Mouse (Mus musculus): ENCODE data around the gene Ctsh. TPM values are rescaled to one million over a fixed set of nuclear protein-coding genes. Genes with fewer than 3 reads are reported as not detected.
A peak's percentile ranks its signal among the peaks of the same experiment; 100 is the strongest.

Gene Ctsh
- polyA plus RNA-seq, 1 experiment from 2014 or later: 132 TPM

DNA sequence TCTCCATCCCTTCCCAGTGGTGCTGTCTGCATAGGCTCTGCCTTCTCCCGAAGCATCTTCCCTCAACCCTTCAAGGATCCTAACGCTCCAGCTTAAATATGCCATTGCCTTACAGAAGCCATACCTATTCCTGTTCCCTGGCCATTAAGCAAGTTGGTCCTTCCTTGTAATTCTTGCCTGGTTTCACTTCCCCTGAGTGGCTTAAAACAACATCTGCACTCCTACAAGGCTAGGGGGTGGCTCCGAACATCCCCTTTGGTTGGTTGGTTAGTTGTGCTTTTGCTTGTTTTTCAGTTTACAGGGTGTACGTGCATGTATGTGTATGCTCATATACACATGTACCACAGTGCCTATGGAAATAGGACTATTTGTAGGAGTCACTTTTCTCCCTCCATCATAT lies 32.5 kb upstream of the Ctsh start:
- ATAC-seq (ENCODE audit: insufficient read depth): no peak
- no peak overlapping the region for H3K9ac ChIP-seq
- H3K27ac ChIP-seq (ENCODE audit: low read depth): no peak overlapping the region
- DNase-seq: no peak
- H3K4me3 ChIP-seq (ENCODE audit: low read depth, low read length): no peak overlapping the region
- H3K27me3 ChIP-seq (ENCODE audit: insufficient read depth, low read length): no peaks in the 10 kb centered on the region
- no peak for TF ChIP-seq CTCF (IDR thresholded peaks at IDR 0.05; ENCODE audit: low read depth)
- no peaks in the 10 kb centered on the region for H3K9me3 ChIP-seq (ENCODE audit: low read depth, low read length)
- H3K36me3 ChIP-seq (ENCODE audit: insufficient read depth): no peaks in the 10 kb centered on the region
- no peak overlapping the region for H3K4me2 ChIP-seq
- no peaks in the 10 kb centered on the region for H3K4me1 ChIP-seq (ENCODE audit: insufficient read depth)
- WGBS: 86% methylated on average over 4 of the region's 4 CpGs

DNA sequence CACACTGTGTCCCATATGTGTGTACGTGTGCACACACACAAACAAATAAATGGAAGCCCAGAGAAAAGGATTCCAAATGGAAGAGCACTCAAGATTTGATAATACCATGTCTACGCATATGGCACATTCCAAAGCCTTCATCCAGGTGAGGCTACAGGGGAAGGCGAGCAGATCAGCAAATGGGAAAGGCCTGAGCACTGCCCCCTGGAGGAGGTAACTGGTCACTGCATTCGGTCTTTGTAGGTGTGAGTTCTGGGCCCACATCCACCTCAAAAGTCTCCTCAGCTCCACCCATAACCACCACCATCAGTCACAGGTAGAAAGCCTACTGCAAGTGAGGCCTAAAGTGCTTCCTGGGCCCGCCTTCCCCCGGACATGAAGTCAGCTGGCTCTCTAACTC lies 26.2 kb upstream of the Ctsh start:
- WGBS: 86% methylated on average over 6 of the region's 6 CpGs
- no peaks in the 10 kb centered on the region for H3K27me3 ChIP-seq (ENCODE audit: insufficient read depth, low read length)

DNA sequence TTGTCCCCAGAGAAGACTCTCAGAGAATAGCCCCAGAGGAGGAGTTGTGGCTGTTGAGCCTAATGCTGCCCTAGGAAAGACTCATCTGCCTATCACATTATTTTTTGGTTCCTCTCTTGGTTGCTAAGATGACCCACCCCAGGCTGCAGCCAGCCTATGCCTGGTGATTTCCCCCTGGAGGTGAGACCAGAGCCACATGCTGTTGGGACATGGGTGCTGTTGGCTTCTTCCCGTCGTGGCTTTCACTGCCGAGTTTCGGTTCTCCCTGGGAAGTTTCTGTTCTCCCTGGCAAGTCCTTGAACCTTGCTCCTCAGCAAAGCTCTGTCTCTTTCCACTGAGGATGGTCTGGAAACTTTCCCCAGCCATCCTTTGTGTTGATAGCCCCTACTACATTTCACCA lies 20.0 kb upstream of the Ctsh start:
- ATAC-seq (ENCODE audit: insufficient read depth): no peak
- H3K4me3 ChIP-seq (ENCODE audit: low read depth, low read length): no peak overlapping the region
- H3K4me2 ChIP-seq: no peak overlapping the region
- no peaks in the 10 kb centered on the region for H3K36me3 ChIP-seq (ENCODE audit: insufficient read depth)
- 66% methylated on average over 4 of the region's 4 CpGs for WGBS
- no peak overlapping the region for H3K27ac ChIP-seq (ENCODE audit: low read depth)
- DNase-seq: no peak
- no peaks in the 10 kb centered on the region for H3K9me3 ChIP-seq (ENCODE audit: low read depth, low read length)
- H3K4me1 ChIP-seq (ENCODE audit: insufficient read depth): no peaks in the 10 kb centered on the region
- H3K9ac ChIP-seq: no peak overlapping the region
- no peak for TF ChIP-seq CTCF (IDR thresholded peaks at IDR 0.05; ENCODE audit: low read depth)
- no peaks in the 10 kb centered on the region for H3K27me3 ChIP-seq (ENCODE audit: insufficient read depth, low read length)

More for the DNA sequence above, 26.2 kb upstream of the Ctsh start:
- no peak overlapping the region for H3K27ac ChIP-seq (ENCODE audit: low read depth)
- no peak overlapping the region for H3K4me2 ChIP-seq
- H3K4me1 ChIP-seq (ENCODE audit: insufficient read depth): no peaks in the 10 kb centered on the region
- no peaks in the 10 kb centered on the region for H3K9me3 ChIP-seq (ENCODE audit: low read depth, low read length)
- TF ChIP-seq CTCF (IDR thresholded peaks at IDR 0.05; ENCODE audit: low read depth): 0 out of 2 replicates have a peak, but pooled peaks have one; percentile 22
- ATAC-seq (ENCODE audit: insufficient read depth) (no peak), DNase-seq (no peak)
- no peak overlapping the region for H3K4me3 ChIP-seq (ENCODE audit: low read depth, low read length)
- no peaks in the 10 kb centered on the region for H3K36me3 ChIP-seq (ENCODE audit: insufficient read depth)
- H3K9ac ChIP-seq: no peak overlapping the region

DNA sequence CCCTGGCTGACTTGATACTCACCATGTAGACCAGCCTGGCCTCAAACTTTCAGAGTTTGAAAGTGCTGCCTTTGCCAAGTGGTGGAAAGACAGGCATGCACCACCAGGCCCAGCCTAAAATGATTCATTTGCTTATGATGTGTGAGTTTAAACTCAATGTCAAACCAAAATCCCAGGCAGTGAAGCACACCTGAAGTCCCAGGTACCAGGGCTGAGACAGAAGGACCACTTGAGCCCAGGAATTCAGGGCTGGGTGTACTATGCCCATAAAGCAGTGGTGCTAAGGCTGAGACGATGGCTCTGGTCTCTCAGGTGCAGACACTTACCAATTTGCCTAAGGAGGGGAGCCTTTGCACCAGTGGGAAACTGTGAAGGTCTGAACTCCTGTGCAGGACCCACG lies 18.8 kb upstream of the Ctsh start:
- Histone ChIP-seq H3K36me3 (ENCODE audit: insufficient read depth) (no peaks in the 10 kb centered on the region), H3K4me1 (ENCODE audit: insufficient read depth) (no peaks in the 10 kb centered on the region), H3K4me2 (no peak overlapping the region), H3K4me3 (ENCODE audit: low read depth, low read length) (no peak overlapping the region), H3K9me3 (ENCODE audit: low read depth, low read length) (no peaks in the 10 kb centered on the region), H3K27me3 (ENCODE audit: insufficient read depth, low read length) (no peaks in the 10 kb centered on the region), H3K9ac (no peak overlapping the region), H3K27ac (ENCODE audit: low read depth) (peak overlapping the region; percentile 61)
- ATAC-seq (ENCODE audit: insufficient read depth) (peak; percentile 26; the same call in 1 of the 2 replicates), DNase-seq (no peak)
- TF ChIP-seq CTCF (IDR thresholded peaks at IDR 0.05; ENCODE audit: low read depth): no peak
- WGBS: 57% methylated on average over 2 of the region's 2 CpGs

DNA sequence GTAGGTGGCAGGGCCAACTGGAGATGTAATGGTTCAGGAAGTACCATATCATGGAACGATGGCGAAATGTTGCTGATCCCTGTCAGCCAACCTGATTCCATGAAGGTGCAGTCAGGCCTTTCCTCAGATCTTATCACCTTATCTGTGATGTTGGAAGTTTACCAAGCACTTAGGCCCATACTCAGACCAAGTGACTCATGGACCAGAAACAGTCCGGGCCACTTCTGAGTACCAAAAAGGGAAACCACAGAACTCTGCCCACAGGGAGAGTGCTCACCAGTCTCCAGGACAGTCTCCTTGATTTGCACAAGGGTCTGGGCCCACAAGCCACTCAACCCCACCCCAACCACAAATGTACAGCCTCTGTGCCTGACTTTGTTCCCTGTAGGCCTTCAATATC lies 18.2 kb upstream of the Ctsh start:
- Histone ChIP-seq H3K9me3 (ENCODE audit: low read depth, low read length) (no peaks in the 10 kb centered on the region), H3K4me2 (no peak overlapping the region), H3K27ac (ENCODE audit: low read depth) (peak overlapping the region; percentile 61; the same call in 1 of the 2 replicates), H3K4me3 (ENCODE audit: low read depth, low read length) (no peak overlapping the region), H3K27me3 (ENCODE audit: insufficient read depth, low read length) (no peaks in the 10 kb centered on the region), H3K4me1 (ENCODE audit: insufficient read depth) (no peaks in the 10 kb centered on the region), H3K9ac (no peak overlapping the region), H3K36me3 (ENCODE audit: insufficient read depth) (no peaks in the 10 kb centered on the region)
- peak; percentile 53 for DNase-seq
- 68% methylated on average over 3 of the region's 3 CpGs for WGBS
- TF ChIP-seq CTCF (IDR thresholded peaks at IDR 0.05; ENCODE audit: low read depth): no peak
- ATAC-seq (ENCODE audit: insufficient read depth): peak; percentile 74

DNA sequence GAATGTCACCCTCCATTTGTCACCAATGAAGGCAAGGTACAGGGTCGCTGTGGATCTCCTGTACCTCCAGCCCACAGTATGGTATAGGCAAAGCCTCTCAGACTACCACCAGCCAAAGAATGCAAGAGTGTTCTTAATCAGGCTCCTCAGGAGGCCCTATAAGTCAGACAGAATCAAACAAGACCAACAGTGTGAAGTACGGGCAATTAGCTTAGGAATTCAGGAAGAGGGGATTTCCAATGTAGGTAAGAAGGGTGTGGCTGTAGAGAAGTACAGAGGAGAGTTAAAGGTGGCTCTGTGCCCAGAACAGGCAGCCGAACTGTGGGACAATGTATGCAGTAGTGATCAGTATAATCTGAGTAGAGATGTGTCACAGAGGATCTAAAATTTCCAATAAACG lies 17.6 kb upstream of the Ctsh start:
- WGBS: 56% methylated on average over 4 of the region's 4 CpGs
- ATAC-seq (ENCODE audit: insufficient read depth) (peak; percentile 82), DNase-seq (peak; percentile 48)
- no peak overlapping the region for H3K4me2 ChIP-seq
- H3K36me3 ChIP-seq (ENCODE audit: insufficient read depth): no peaks in the 10 kb centered on the region
- H3K4me1 ChIP-seq (ENCODE audit: insufficient read depth): no peaks in the 10 kb centered on the region
- H3K27ac ChIP-seq (ENCODE audit: low read depth): peak overlapping the region; percentile 1; the same call in 1 of the 2 replicates
- H3K9me3 ChIP-seq (ENCODE audit: low read depth, low read length): no peaks in the 10 kb centered on the region
- H3K27me3 ChIP-seq (ENCODE audit: insufficient read depth, low read length): no peaks in the 10 kb centered on the region
- H3K4me3 ChIP-seq (ENCODE audit: low read depth, low read length): no peak overlapping the region
- no peak for TF ChIP-seq CTCF (IDR thresholded peaks at IDR 0.05; ENCODE audit: low read depth)
- H3K9ac ChIP-seq: no peak overlapping the region

DNA sequence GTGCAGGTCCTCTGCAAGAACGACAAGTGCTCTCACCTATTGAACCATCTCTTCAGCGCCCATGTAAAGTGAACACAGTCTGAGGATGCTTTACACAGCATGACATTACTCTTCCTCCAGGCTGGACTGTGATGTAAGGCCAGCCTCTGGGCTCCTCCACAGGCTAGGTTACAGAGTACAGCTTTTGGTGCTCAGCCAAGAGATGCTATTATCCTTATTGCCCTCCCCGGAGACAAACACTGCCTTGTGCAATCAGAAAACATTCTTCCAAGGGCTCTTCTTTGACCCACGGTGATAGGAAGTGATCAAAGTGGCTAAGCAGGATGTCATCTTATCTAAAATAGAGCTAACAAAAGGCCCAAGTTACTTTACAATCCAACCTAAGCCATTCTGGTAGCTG lies 15.4 kb upstream of the Ctsh start:
- TF ChIP-seq CTCF (IDR thresholded peaks at IDR 0.05; ENCODE audit: low read depth): no peak
- Histone ChIP-seq H3K4me1 (ENCODE audit: insufficient read depth) (no peaks in the 10 kb centered on the region), H3K4me2 (no peak overlapping the region), H3K4me3 (ENCODE audit: low read depth, low read length) (no peak overlapping the region), H3K9me3 (ENCODE audit: low read depth, low read length) (no peaks in the 10 kb centered on the region), H3K9ac (no peak overlapping the region), H3K36me3 (ENCODE audit: insufficient read depth) (no peaks in the 10 kb centered on the region), H3K27me3 (ENCODE audit: insufficient read depth, low read length) (no peaks in the 10 kb centered on the region), H3K27ac (ENCODE audit: low read depth) (no peak overlapping the region)
- DNase-seq (no peak), ATAC-seq (ENCODE audit: insufficient read depth) (no peak)
- WGBS: 56% methylated on average over 4 of the region's 4 CpGs

DNA sequence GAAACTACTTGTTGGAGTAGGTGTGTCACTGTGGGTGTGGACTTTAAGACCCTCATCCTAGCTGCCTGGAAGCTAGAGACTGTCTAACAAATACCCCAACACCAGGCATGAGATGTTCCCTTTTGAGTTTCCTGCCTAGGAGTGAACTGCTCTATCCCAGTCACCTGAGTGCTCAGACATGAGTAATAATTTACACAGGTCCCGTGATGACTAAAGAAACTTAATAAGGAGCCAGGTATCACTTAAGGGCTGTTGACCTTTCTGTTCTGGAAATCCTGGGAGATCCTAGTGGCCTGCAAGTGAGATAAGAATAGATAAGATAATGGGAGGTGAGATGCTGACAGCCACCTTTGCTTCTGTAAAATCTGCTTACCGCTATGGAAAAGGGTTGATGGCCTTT lies 13.0 kb upstream of the Ctsh start:
- TF ChIP-seq CTCF (IDR thresholded peaks at IDR 0.05; ENCODE audit: low read depth): no peak
- Histone ChIP-seq H3K27me3 (ENCODE audit: insufficient read depth, low read length) (no peaks in the 10 kb centered on the region), H3K9ac (no peak overlapping the region), H3K4me3 (ENCODE audit: low read depth, low read length) (no peak overlapping the region), H3K27ac (ENCODE audit: low read depth) (no peak overlapping the region), H3K36me3 (ENCODE audit: insufficient read depth) (no peaks in the 10 kb centered on the region), H3K4me1 (ENCODE audit: insufficient read depth) (no peaks in the 10 kb centered on the region), H3K4me2 (no peak overlapping the region), H3K9me3 (ENCODE audit: low read depth, low read length) (0 out of 2 replicates have a peak, but pooled peaks cover 3% of the 10 kb centered on the region)
- DNase-seq: no peak
- ATAC-seq (ENCODE audit: insufficient read depth): no peak
- WGBS: 49% methylated on average over 2 of the region's 2 CpGs
